Mouse (Mus musculus): Measurements from ENCODE around the gene Gm49486.

DNA sequence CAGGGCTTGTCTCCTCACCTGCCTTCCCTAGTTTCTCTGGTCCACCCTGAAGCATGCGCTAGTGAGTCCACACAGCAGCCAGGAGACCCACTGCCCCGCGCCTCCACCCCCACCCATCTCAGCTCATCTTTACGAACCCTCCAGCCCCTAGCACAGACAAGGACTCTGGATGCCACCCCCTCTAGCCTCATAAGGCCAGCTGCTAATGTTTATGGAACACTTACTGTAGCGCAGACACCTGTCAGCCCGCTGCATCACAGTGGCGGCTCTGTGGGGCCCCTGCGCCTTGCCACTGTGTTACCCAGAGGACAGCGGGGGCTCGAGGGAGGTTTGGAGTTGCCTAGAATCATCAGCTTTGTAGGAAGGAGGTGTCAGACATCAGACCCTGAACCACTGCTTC lies 26.6 kb upstream of the Gm49486 start:
- TF ChIP-seq MYOG (IDR thresholded peaks at IDR 0.05; ENCODE audit: control insufficient read depth in 1 of 3, insufficient read depth in 1 of 3, insufficient read length in 2 of 3, low read depth in 2 of 3) (no peak), E2F4 (IDR thresholded peaks at IDR 0.05; ENCODE audit: insufficient read depth) (no peak)
